Mouse (Mus musculus) limb, embryonic 12.5 days (tissue): ENCODE measurements around the gene Stx8. TPM values are rescaled to one million over a fixed set of nuclear protein-coding genes. Genes with fewer than 3 reads are reported as not detected.

Experiments
- ATAC-seq: fragments of 200-750 bp; cut with Nextera tagmentation; 2 replicates; pipeline ENCODE4 v1.8.0; 2017; ENCODE audit warnings: low read depth, moderate TSS enrichment; ENCODE audit not compliant: insufficient number of reproducible peaks, insufficient read depth, low FRiP score, low TSS enrichment
- H3K27ac ChIP-seq: fragments of 300-500 bp; sonication (generic); 2 replicates; pipeline ENCODE4 v1.5.1; 2016; ENCODE audit warnings: mild to moderate bottlenecking, moderate library complexity
- H3K27me3 ChIP-seq: fragments of 300-500 bp; sonication (generic); 2 replicates; pipeline ENCODE4 v1.6.1; 2016; ENCODE audit warnings: mild to moderate bottlenecking, moderate library complexity
- H3K36me3 ChIP-seq: fragments of 300-500 bp; sonication (generic); 2 replicates; pipeline ENCODE4 v1.6.1; 2016; ENCODE audit warnings: mild to moderate bottlenecking, moderate library complexity
- H3K4me1 ChIP-seq: fragments of 300-500 bp; sonication (generic); replicated peaks from 2 replicates; pipeline ENCODE4 v1.6.1; 2016
- H3K4me2 ChIP-seq: fragments of 300-500 bp; sonication (generic); 2 replicates; pipeline ENCODE4 v1.6.1; 2016; ENCODE audit warnings: mild to moderate bottlenecking, moderate library complexity
- H3K4me3 ChIP-seq: fragments of 300-500 bp; sonication (generic); replicated peaks from 2 replicates; pipeline ENCODE4 v1.5.1; 2016; ENCODE audit warnings: mild to moderate bottlenecking
- H3K9ac ChIP-seq: fragments of 300-500 bp; sonication (generic); replicated peaks from 2 replicates; pipeline ENCODE4 v1.6.1; 2016; ENCODE audit warnings: mild to moderate bottlenecking, moderate library complexity
- H3K9me3 ChIP-seq: fragments of 300-500 bp; sonication (generic); 2 replicates; pipeline ENCODE4 v1.6.1; 2016; ENCODE audit warnings: mild to moderate bottlenecking, moderate library complexity
- WGBS: fragments of 180-500 bp; shearing (Covaris S2); methylation state at CpG from one replicate; pipeline ENCODE4 v1.1.7; 2016; 5-methylcytosine and 5-hydroxymethylcytosine counted together
- polyA plus RNA-seq: library from polyadenylated mRNA; unstranded; fragments of >200 nt; fragmentation: Nextera tagmentation; extraction: Ambion mirVana; gene quantifications from 2 replicates; pipeline ENCODE4 v1.2.1, GENCODE M21; 2016

Stx8 gene
- polyA plus RNA-seq, 1 experiment from 2014 or later, result 57.9 TPM

- H3K4me1 ChIP-seq, result peaks cover 31% of the 10 kb centered on the region
- no peaks in the 10 kb centered on the region for H3K9me3 ChIP-seq
- ATAC-seq, result no peak
- 56% methylated on average over 4 of the region's 4 CpGs for WGBS
- H3K27ac ChIP-seq, result no peak overlapping the region
- no peak overlapping the region for H3K9ac ChIP-seq
- H3K4me3 ChIP-seq, result no peak overlapping the region
- no peaks in the 10 kb centered on the region for H3K27me3 ChIP-seq
- H3K36me3 ChIP-seq, result no peaks in the 10 kb centered on the region
- no peak overlapping the region for H3K4me2 ChIP-seq
Measured at GRCm38 (mm10) chr11:68176550-68176949, 210.6 kb downstream of the Stx8 start.

DNA sequence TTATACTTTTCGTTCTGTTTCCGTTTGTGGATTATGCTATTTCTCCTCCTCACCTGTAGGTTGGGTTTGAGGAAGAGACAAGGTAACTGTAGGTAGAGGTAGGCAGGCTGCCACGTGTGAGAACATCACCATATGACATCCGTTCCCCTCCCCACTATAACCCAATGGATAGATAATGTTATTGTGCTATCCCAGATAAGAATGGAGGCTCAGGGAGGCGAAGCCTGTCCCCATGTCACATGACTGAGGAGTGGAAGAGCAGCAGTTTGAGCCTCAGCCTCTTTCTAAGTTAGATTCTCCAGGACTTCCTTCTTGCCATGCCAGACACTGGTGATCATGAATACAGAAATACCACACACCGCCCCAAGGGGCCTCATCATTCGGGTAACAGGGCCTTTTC, 211.4 kb downstream of the Stx8 start:
- H3K4me2 ChIP-seq, result no peak overlapping the region
- no peak overlapping the region for H3K27ac ChIP-seq
- no peaks in the 10 kb centered on the region for H3K27me3 ChIP-seq
- WGBS, result 91% methylated on average over 7 of the region's 7 CpGs
- H3K9ac ChIP-seq, result no peak overlapping the region
- ATAC-seq, result no peak
- no peaks in the 10 kb centered on the region for H3K9me3 ChIP-seq
- H3K36me3 ChIP-seq, result no peaks in the 10 kb centered on the region
- no peak overlapping the region for H3K4me3 ChIP-seq
- H3K4me1 ChIP-seq, result peaks cover 31% of the 10 kb centered on the region

- no peak for ATAC-seq
- Histone ChIP-seq H3K36me3 (no peaks in the 10 kb centered on the region), H3K9ac (no peak overlapping the region), H3K9me3 (no peaks in the 10 kb centered on the region), H3K4me2 (no peak overlapping the region), H3K4me1 (peaks cover 27% of the 10 kb centered on the region), H3K27ac (no peak overlapping the region), H3K27me3 (no peaks in the 10 kb centered on the region; the same call in 1 of the 2 replicates), H3K4me3 (no peak overlapping the region)
- WGBS, result 85% methylated on average over 3 of the region's 3 CpGs
Measured at GRCm38 (mm10) chr11:68185647-68186046, 219.7 kb downstream of the Stx8 start.

DNA sequence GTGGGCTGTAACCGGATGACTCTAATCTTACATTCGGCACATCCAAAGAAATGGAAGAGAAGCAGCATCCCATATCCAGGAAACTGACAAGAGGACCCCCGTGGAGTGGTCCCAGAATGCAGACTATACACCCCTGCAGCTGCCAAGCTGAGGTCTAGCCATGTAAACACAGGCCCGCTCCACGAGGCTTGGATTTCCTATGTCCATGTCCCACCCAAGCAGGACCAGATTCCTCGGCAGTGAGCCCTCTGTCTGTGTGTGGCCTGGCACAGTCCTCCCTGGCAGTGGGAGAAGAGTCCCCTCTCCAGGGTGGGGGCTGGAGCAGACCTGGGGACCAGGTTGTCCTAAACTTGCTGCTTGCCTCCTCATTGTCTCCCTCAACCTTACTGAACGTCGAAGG, 221.2 kb downstream of the Stx8 start:
- no peak overlapping the region for H3K27ac ChIP-seq
- H3K36me3 ChIP-seq, result no peaks in the 10 kb centered on the region
- H3K9me3 ChIP-seq, result no peaks in the 10 kb centered on the region
- H3K4me3 ChIP-seq, result no peak overlapping the region
- peaks cover 24% of the 10 kb centered on the region for H3K4me1 ChIP-seq
- no peaks in the 10 kb centered on the region; the same call in 1 of the 2 replicates for H3K27me3 ChIP-seq
- no peak overlapping the region for H3K9ac ChIP-seq
- WGBS, result 71% methylated on average over 8 of the region's 8 CpGs
- no peak for ATAC-seq
- no peak overlapping the region for H3K4me2 ChIP-seq

GRCm38 (mm10) chr11:68188695-68189201, 222.8 kb downstream of the Stx8 start:
- Histone ChIP-seq H3K4me3 (no peak overlapping the region), H3K27ac (peak overlapping the region; percentile 68), H3K9ac (no peak overlapping the region), H3K4me2 (no peak overlapping the region), H3K4me1 (peaks cover 39% of the 10 kb centered on the region), H3K9me3 (no peaks in the 10 kb centered on the region), H3K36me3 (no peaks in the 10 kb centered on the region), H3K27me3 (no peaks in the 10 kb centered on the region; the same call in 1 of the 2 replicates)
- WGBS, result 48% methylated on average over 12 of the region's 12 CpGs
- no peak for ATAC-seq

DNA sequence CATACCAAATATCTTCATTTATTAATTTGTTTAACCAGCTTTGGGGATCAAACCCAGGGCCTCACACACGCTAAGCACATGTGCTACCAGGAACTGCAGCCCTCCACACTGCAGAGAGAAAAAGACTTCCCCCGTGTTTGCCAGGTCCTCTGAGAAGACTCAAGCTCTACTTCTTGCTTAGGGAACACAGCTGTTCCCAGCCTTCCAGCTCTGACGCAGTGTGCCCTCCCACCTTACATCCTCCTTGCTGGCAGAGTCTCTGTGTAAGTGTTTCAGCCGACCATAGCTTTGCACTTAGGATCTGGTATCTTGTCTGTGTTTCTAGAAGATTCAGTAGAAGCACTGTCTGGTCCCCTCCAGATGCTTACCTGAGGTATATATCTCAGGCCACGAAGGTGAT, 224.9 kb downstream of the Stx8 start:
- Histone ChIP-seq H3K4me1 (peaks cover 60% of the 10 kb centered on the region), H3K27ac (no peak overlapping the region), H3K9me3 (no peaks in the 10 kb centered on the region), H3K27me3 (no peaks in the 10 kb centered on the region; the same call in 1 of the 2 replicates), H3K4me3 (no peak overlapping the region), H3K9ac (no peak overlapping the region), H3K36me3 (no peaks in the 10 kb centered on the region), H3K4me2 (no peak overlapping the region)
- ATAC-seq, result no peak
- WGBS, result 87% methylated on average over 5 of the region's 5 CpGs

DNA sequence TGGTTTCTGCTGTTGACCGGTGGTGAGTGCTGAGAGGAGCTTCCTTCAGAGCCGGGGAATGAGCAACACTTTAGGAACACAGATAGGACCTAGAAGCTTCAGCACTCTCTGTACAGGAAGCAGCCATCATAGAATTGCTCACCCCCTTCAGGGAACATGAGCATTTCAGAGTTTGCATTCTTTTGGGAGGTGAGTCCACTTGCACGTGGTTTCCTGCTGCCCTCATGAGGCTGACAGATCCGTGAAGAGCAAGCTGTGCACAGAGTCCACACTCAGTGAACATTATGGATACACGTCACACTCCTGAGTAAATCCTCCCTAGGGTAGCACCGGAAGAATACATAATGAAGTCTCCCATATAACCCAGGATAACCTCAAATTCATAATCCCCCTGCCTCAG, 229.2 kb downstream of the Stx8 start:
- no peak overlapping the region for H3K4me3 ChIP-seq
- H3K36me3 ChIP-seq, result no peaks in the 10 kb centered on the region
- peak overlapping the region; percentile 70; the same call in 1 of the 2 replicates for H3K27ac ChIP-seq
- 52% methylated on average over 6 of the region's 6 CpGs for WGBS
- ATAC-seq, result no peak
- H3K27me3 ChIP-seq, result no peaks in the 10 kb centered on the region
- H3K4me2 ChIP-seq, result 0 out of 2 replicates have a peak overlapping the region, but pooled peaks have one; percentile 20
- H3K9me3 ChIP-seq, result no peaks in the 10 kb centered on the region
- H3K4me1 ChIP-seq, result peaks cover 66% of the 10 kb centered on the region
- H3K9ac ChIP-seq, result no peak overlapping the region

DNA sequence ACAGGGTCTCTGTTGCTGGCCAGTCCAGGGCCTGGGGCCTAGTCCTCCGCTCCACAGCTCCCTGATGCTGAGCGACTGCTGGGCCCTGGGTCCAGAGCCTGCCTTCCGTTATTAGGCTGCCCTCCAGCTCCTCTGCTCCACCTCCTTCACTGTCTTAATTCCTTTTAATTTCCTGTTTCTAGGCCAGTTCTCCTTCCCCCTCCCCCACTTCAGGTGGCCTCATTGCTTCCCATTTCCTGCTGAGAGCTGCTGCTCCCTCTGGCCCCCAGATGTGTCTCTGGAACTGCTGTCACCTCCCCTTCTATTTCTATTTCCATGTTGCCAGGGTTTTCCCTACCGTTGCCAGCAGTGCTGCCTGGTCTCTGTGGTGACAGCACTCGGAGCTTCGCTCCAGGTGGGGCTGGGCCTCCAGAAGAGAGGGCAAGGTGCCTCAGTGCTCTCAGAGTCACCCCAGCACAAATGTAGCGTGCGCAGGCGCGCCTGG, 229.7 kb downstream of the Stx8 start:
- Histone ChIP-seq H3K36me3 (no peaks in the 10 kb centered on the region), H3K4me1 (peaks cover 70% of the 10 kb centered on the region), H3K9me3 (no peaks in the 10 kb centered on the region), H3K4me2 (peak overlapping the region; percentile 20; the same call in 1 of the 2 replicates), H3K9ac (no peak overlapping the region), H3K4me3 (no peak overlapping the region), H3K27me3 (no peaks in the 10 kb centered on the region), H3K27ac (peak overlapping the region; percentile 70)
- 19% methylated on average over 10 of the region's 10 CpGs for WGBS
- ATAC-seq, result peak; percentile 73

DNA sequence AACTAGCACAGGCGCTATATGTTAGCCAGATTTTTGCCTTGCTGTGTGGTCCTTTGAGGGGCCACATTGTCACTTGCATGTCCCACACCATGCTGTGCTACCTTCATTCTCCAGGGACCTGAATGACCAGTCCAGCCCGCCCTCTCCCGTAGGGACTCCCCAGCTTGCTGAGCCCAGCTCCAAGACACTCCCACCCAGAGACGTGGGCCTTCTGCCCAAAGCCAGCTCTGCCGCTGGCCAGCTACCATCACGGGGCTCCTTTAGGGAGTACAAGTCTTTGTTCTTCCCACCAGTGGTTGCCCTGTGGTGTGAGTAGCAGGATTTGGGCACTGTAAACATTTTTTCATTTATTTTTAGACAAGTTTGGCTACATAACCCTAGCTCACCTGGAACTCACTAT, 230.6 kb downstream of the Stx8 start:
- H3K36me3 ChIP-seq, result no peaks in the 10 kb centered on the region
- ATAC-seq, result no peak
- peak overlapping the region; percentile 70 for H3K27ac ChIP-seq
- no peak overlapping the region for H3K4me2 ChIP-seq
- no peak overlapping the region for H3K9ac ChIP-seq
- H3K9me3 ChIP-seq, result no peaks in the 10 kb centered on the region
- peaks cover 75% of the 10 kb centered on the region for H3K4me1 ChIP-seq
- no peak overlapping the region for H3K4me3 ChIP-seq
- H3K27me3 ChIP-seq, result no peaks in the 10 kb centered on the region
- 70% methylated on average over 6 of the region's 6 CpGs for WGBS

- Histone ChIP-seq H3K27me3 (no peaks in the 10 kb centered on the region), H3K9ac (no peak overlapping the region), H3K27ac (no peak overlapping the region), H3K36me3 (no peaks in the 10 kb centered on the region), H3K4me2 (no peak overlapping the region), H3K9me3 (no peaks in the 10 kb centered on the region), H3K4me1 (peaks cover 80% of the 10 kb centered on the region), H3K4me3 (no peak overlapping the region)
- WGBS, result 83% methylated on average over 11 of the region's 11 CpGs
- ATAC-seq, result no peak
Measured at GRCm38 (mm10) chr11:68197471-68197870, 231.5 kb downstream of the Stx8 start.

GRCm38 (mm10) chr11:68198696-68199095, 232.7 kb downstream of the Stx8 start:
- H3K27ac ChIP-seq, result no peak overlapping the region

DNA sequence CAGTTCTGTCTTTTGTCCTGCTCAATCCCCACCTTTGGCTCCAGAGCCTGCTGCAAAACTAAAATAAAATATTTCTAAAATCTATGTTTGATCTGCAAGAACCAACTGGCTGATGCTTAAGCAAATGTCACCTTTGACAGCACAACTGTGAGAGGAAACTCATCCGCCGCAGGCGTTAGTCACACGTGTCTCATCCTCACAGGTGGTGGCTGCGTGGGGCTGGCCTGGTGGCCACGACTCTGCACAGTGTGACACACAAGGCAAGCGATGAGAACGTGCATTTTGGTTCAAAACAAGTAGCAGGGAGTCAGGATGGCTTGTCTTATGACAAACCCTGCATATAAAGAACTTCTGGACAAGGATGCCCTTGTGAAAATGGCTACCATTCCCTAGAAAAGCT, 233.1 kb downstream of the Stx8 start:
- ATAC-seq, result no peak
- peaks cover 78% of the 10 kb centered on the region for H3K4me1 ChIP-seq

More at GRCm38 (mm10) chr11:68198696-68199095, 232.7 kb downstream of the Stx8 start:
- WGBS, result 66% methylated on average over 10 of the region's 10 CpGs
- Histone ChIP-seq H3K4me1 (peaks cover 78% of the 10 kb centered on the region), H3K9me3 (no peaks in the 10 kb centered on the region), H3K9ac (no peak overlapping the region), H3K36me3 (no peaks in the 10 kb centered on the region), H3K4me2 (no peak overlapping the region), H3K27me3 (no peaks in the 10 kb centered on the region), H3K4me3 (no peak overlapping the region)
- ATAC-seq, result no peak

More for the DNA sequence above, 233.1 kb downstream of the Stx8 start:
- H3K4me3 ChIP-seq, result no peak overlapping the region
- H3K27me3 ChIP-seq, result no peaks in the 10 kb centered on the region
- no peaks in the 10 kb centered on the region for H3K36me3 ChIP-seq
- H3K4me2 ChIP-seq, result no peak overlapping the region
- H3K9me3 ChIP-seq, result no peaks in the 10 kb centered on the region
- WGBS, result 65% methylated on average over 8 of the region's 8 CpGs
- H3K27ac ChIP-seq, result no peak overlapping the region
- no peak overlapping the region for H3K9ac ChIP-seq
